Mouse (Mus musculus) hindbrain, postnatal 0 days (tissue): ENCODE data around the gene Epas1. TPM values are rescaled to one million over a fixed set of nuclear protein-coding genes. Genes with fewer than 3 reads are reported as not detected.

Experiments used
- ATAC-seq: fragments of 200-750 bp; cut with Nextera tagmentation; 2 replicates; pipeline ENCODE4 v1.8.0; 2017; ENCODE audit warnings: mild to moderate bottlenecking, moderate TSS enrichment, moderate library complexity
- DNase-seq: peaks from one replicate; pipeline ENCODE4 v3.0.0-alpha.2; 2015; ENCODE audit warnings: low spot score
- H3K27ac ChIP-seq: fragments of 300-500 bp; sonication (generic); 2 replicates; pipeline ENCODE4 v1.5.1; 2014; ENCODE audit warnings: mild to moderate bottlenecking
- H3K27me3 ChIP-seq: fragments of 300-500 bp; sonication (generic); 2 replicates; pipeline ENCODE4 v1.6.1; 2014; ENCODE audit warnings: low read length, mixed read lengths; ENCODE audit not compliant: insufficient read depth
- H3K36me3 ChIP-seq: fragments of 300-500 bp; sonication (generic); 2 replicates; pipeline ENCODE4 v1.6.1; 2014; ENCODE audit warnings: low read length, mixed read lengths; ENCODE audit not compliant: insufficient read depth
- H3K4me1 ChIP-seq: fragments of 300-500 bp; sonication (generic); 2 replicates; pipeline ENCODE4 v1.6.1; 2014; ENCODE audit warnings: antibody characterized with exemption, low read length, mixed read lengths; ENCODE audit not compliant: insufficient read depth
- H3K4me2 ChIP-seq: fragments of 300-500 bp; sonication (generic); 2 replicates; pipeline ENCODE4 v1.6.1; 2014; ENCODE audit warnings: low read depth, mild to moderate bottlenecking, low read length, moderate library complexity, mixed read lengths
- H3K4me3 ChIP-seq: fragments of 300-500 bp; sonication (generic); 2 replicates; pipeline ENCODE4 v1.5.1; 2014; ENCODE audit warnings: low read length
- H3K9ac ChIP-seq: fragments of 300-500 bp; sonication (generic); replicated peaks from 2 replicates; pipeline ENCODE4 v1.6.1; 2014; ENCODE audit warnings: mild to moderate bottlenecking, low read length, moderate library complexity, mixed read lengths
- H3K9me3 ChIP-seq: fragments of 300-500 bp; sonication (generic); 2 replicates; pipeline ENCODE4 v1.6.1; 2016; ENCODE audit warnings: low read length, mixed read lengths
- CTCF ChIP-seq: IDR thresholded peaks from 2 replicates; pipeline ENCODE4 v1.5.1; 2016; ENCODE audit warnings: antibody characterized with exemption, control low read depth, low read depth
- WGBS: fragments of 180-500 bp; shearing (Covaris S2); extraction: QIAGEN DNeasy Blood & Tissue Kit; methylation state at CpG from one replicate; pipeline ENCODE4 v1.1.7; 2014; 5-methylcytosine and 5-hydroxymethylcytosine counted together
- polyA plus RNA-seq: library from polyadenylated mRNA; unstranded; fragments of >200 nt; fragmentation: Nextera tagmentation; extraction: Ambion mirVana; gene quantifications from 2 replicates; pipeline ENCODE4 v1.2.1, GENCODE M21; 2015
- total RNA-seq: library from RNA; depleted of rRNA; stranded (reverse); fragments of >200 nt; gene quantifications from 2 replicates; pipeline ENCODE4 v1.2.3, GENCODE M21; 2014

The Epas1 gene
- total and polyA plus RNA-seq, 2 experiments from 2014 or later, result 5.6 to 16.7 TPM

GRCm38 (mm10) chr17:86754806-86755571, 1.5 kb downstream of the Epas1 start:
- no peaks in the 10 kb centered on the region for H3K36me3 ChIP-seq
- ATAC-seq (no peak), DNase-seq (no peak)
- peak overlapping the region; percentile 2; the same call in 1 of the 2 replicates for H3K9ac ChIP-seq
- H3K27ac ChIP-seq, result no peak overlapping the region
- under 1% methylated on average over 52 of the region's 52 CpGs for WGBS
- peaks cover 28% of the 10 kb centered on the region for H3K27me3 ChIP-seq
- H3K9me3 ChIP-seq, result no peaks in the 10 kb centered on the region
- TF ChIP-seq CTCF, result no peak
- peak overlapping the region; percentile 37 for H3K4me3 ChIP-seq
- peak overlapping the region; percentile 88 for H3K4me2 ChIP-seq
- H3K4me1 ChIP-seq, result no peaks in the 10 kb centered on the region

- Histone ChIP-seq H3K4me1 (no peaks in the 10 kb centered on the region), H3K27me3 (peaks cover 28% of the 10 kb centered on the region), H3K36me3 (no peaks in the 10 kb centered on the region), H3K9me3 (no peaks in the 10 kb centered on the region), H3K4me2 (peak overlapping the region; percentile 88), H3K4me3 (peak overlapping the region; percentile 37), H3K9ac (peak overlapping the region; percentile 2; the same call in 1 of the 2 replicates), H3K27ac (no peak overlapping the region)
- no peak for TF ChIP-seq CTCF
- 21% methylated on average over 11 of the region's 11 CpGs for WGBS
- DNase-seq (no peak), ATAC-seq (no peak)
Observed at GRCm38 (mm10) chr17:86755581-86756195, 2.2 kb downstream of the Epas1 start.

DNA sequence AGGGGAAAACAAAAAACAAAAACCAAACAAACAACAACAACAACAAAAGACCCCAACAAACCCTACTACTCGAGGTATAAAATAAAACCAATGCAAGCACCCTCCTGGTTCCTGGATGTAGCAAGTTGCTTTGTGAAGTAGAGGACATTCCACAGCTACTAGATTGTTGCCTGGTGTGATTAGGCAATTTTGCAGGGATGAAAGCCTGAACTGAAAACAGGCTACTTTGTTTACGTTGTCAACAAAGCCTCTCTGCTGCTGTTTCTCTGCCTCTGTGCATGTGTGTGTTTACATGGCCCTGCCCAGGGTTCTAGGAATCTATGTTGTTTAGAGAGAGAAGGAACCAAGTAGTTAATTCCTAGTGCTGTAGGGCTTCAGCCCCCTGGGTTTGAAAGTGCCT, 4.1 kb downstream of the Epas1 start:
- ATAC-seq (no peak), DNase-seq (no peak)
- Histone ChIP-seq H3K4me2 (no peak overlapping the region), H3K9ac (no peak overlapping the region), H3K9me3 (no peaks in the 10 kb centered on the region), H3K27ac (no peak overlapping the region), H3K4me3 (no peak overlapping the region), H3K4me1 (no peaks in the 10 kb centered on the region), H3K36me3 (no peaks in the 10 kb centered on the region), H3K27me3 (peaks cover 27% of the 10 kb centered on the region)
- no peak for TF ChIP-seq CTCF
- WGBS, result 37% methylated on average over 2 of the region's 2 CpGs

DNA sequence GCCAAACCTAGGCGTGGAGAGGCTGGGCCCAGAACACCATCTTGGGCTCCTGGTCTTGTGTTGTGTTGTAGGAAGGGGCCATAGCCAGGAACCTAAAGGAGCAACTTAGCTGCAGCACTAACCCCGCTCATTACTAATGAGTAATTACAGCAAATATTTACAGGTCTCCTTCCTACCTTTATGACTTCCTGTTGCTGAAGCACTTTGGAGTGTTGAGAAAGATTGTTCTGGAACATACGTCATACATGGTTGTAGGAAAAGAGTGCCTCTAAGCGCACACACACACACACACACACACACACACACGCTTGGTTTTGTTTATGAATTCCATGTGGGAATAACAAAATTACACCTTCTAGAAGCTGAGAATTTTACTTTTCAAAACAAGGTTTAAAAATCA, 8.4 kb downstream of the Epas1 start:
- H3K4me2 ChIP-seq, result no peak overlapping the region
- H3K36me3 ChIP-seq, result no peaks in the 10 kb centered on the region
- H3K9ac ChIP-seq, result no peak overlapping the region
- no peaks in the 10 kb centered on the region for H3K9me3 ChIP-seq
- no peak overlapping the region for H3K4me3 ChIP-seq
- no peaks in the 10 kb centered on the region for H3K27me3 ChIP-seq
- ATAC-seq, result no peak
- WGBS, result 89% methylated on average over 5 of the region's 5 CpGs
- DNase-seq, result no peak
- no peak overlapping the region for H3K27ac ChIP-seq
- no peaks in the 10 kb centered on the region for H3K4me1 ChIP-seq
- TF ChIP-seq CTCF, result no peak

DNA sequence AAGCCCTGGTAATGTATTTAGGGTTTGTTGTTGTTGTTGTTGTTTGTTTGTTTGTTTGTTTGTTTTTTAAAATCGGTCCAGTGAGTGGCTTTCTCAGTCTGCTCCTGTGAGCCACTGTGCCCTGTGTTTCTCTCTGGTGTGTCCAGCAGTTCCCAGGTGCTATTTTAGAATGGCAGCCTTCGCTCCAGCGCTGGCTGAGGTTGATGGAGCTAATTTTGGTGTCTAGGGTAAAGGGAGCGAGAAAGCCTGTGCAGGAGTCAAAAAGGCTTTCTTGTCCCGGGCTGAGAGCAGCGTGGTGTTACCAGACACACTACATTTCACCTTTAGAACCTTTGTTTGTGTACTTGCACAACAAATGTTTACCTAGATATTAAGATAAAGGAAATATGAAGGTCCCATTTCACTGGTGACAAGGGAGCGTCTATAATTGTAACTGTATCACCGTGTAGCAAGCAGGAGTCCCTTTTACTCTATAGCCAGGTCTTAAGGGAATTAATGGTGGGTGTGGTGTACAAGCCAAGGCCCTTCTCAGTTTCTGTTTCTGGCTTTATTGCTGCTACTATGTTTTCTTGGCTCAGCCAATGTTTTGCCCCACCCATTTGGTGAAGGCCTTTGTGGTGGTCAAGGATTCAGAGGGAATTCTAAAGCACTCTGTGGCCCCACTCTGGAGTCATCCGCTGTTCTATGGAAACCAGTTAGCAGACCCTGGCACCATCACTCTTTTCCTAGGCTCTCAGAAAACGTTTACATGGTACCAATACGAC, 9.2 kb downstream of the Epas1 start:
- DNase-seq (no peak), ATAC-seq (no peak)
- H3K27ac ChIP-seq, result no peak overlapping the region
- H3K27me3 ChIP-seq, result no peaks in the 10 kb centered on the region
- H3K36me3 ChIP-seq, result no peaks in the 10 kb centered on the region
- WGBS, result 82% methylated on average over 11 of the region's 11 CpGs
- no peaks in the 10 kb centered on the region for H3K4me1 ChIP-seq
- no peak overlapping the region for H3K4me2 ChIP-seq
- no peaks in the 10 kb centered on the region for H3K9me3 ChIP-seq
- no peak overlapping the region for H3K9ac ChIP-seq
- no peak overlapping the region for H3K4me3 ChIP-seq
- TF ChIP-seq CTCF, result no peak

- 84% methylated on average over 8 of the region's 8 CpGs for WGBS
- H3K4me1 ChIP-seq, result no peaks in the 10 kb centered on the region
- no peaks in the 10 kb centered on the region for H3K27me3 ChIP-seq
- H3K36me3 ChIP-seq, result no peaks in the 10 kb centered on the region
- no peak overlapping the region for H3K4me2 ChIP-seq
- H3K27ac ChIP-seq, result no peak overlapping the region
- DNase-seq, result no peak
- TF ChIP-seq CTCF, result no peak
- no peak overlapping the region for H3K4me3 ChIP-seq
- ATAC-seq, result no peak
- H3K9ac ChIP-seq, result no peak overlapping the region
- H3K9me3 ChIP-seq, result no peaks in the 10 kb centered on the region
Observed at GRCm38 (mm10) chr17:86765762-86766404, 12.4 kb downstream of the Epas1 start.
